Mouse (Mus musculus): ENCODE results near the gene Whamm. TPM values are rescaled to one million over a fixed set of nuclear protein-coding genes. Genes with fewer than 3 reads are reported as not detected.

Gene Whamm
- total and polyA plus RNA-seq, 3 experiments: 5.4 to 13.3 (median 13.3) TPM

- in situ Hi-C loops (cut with MboI; ENCODE audit: low pct_ligation_motif_present, low pct_unique_long_range_greater_than_20kb, low sequenced_read_pairs): no loop called here
These were observed 22.3 kb downstream of the Whamm start for GRCm38 (mm10) chr7:81593387-81593786.

GRCm38 (mm10) chr7:81595056-81595455, 24.0 kb downstream of the Whamm start:
- Histone ChIP-seq H3K9ac (ENCODE audit: insufficient read depth, low read depth) (no peak overlapping the region), H3K36me3 (replicated peaks in 1 of 2; ENCODE audit: control insufficient read depth in 1 of 2, insufficient read depth in 1 of 2, low read length in 1 of 2) (peaks cover 70 to 92% of the 10 kb centered on the region in 2 experiments), H3K79me2 (replicated peaks; ENCODE audit: control insufficient read depth, extremely low read depth, insufficient read depth, poor library complexity, severe bottlenecking) (no peaks in the 10 kb centered on the region), H3K27me3 (replicated peaks) (no peaks in the 10 kb centered on the region), H3K4me3 (replicated peaks in 1 of 3; ENCODE audit: low read depth in 2 of 3, low read length in 2 of 3, poor library complexity in 1 of 3) (no peak overlapping the region), H3K9me3 (replicated peaks; ENCODE audit: low read length) (no peaks in the 10 kb centered on the region), H3K27ac (ENCODE audit: insufficient read depth, low read depth) (no peak overlapping the region), H3K4me2 (ENCODE audit: insufficient read depth, low read depth, poor library complexity, severe bottlenecking) (no peak overlapping the region), H3K4me1 (ENCODE audit: control insufficient read depth in 1 of 2, insufficient read depth in 2 of 2) (no peaks in the 10 kb centered on the region)
- DNase-seq (ENCODE audit: extremely low read depth): no peak
- dilution Hi-C loops (cut with MboI; ENCODE audit: extremely low pct_ligation_motif_present, extremely low pct_unique_long_range_greater_than_20kb, low sequenced_read_pairs) (no loop called here), in situ Hi-C loops (cut with MboI; ENCODE audit: low pct_ligation_motif_present, low pct_unique_long_range_greater_than_20kb, low sequenced_read_pairs) (no loop called here)
- TF ChIP-seq NRF1 (IDR thresholded peaks at IDR 0.05; ENCODE audit: low read depth, low read length): no peak
- TF ChIP-seq PAX5 (IDR thresholded peaks at IDR 0.05; ENCODE audit: low read length): no peak
- TF ChIP-seq TBP (conservative IDR thresholded peaks at IDR 0.05; ENCODE audit: low read depth, low read length): no peak
- no peak for TF ChIP-seq EP300 (IDR thresholded peaks at IDR 0.05; ENCODE audit: low read length)
- TF ChIP-seq RCOR1 (conservative IDR thresholded peaks at IDR 0.05; ENCODE audit: low read depth, low read length): no peak
- no peak for TF ChIP-seq E2F4 (IDR thresholded peaks at IDR 0.05; ENCODE audit: insufficient replicate concordance, low read depth, low read length)
- TF ChIP-seq CTCF (conservative IDR thresholded peaks at IDR 0.05 in 1 of 2, IDR thresholded peaks at IDR 0.05 in 1 of 2; ENCODE audit: low read depth in 2 of 2, low read length in 2 of 2): no peak
- TF ChIP-seq ZNF384 (IDR thresholded peaks at IDR 0.05; ENCODE audit: low read depth, low read length): no peak
- TF ChIP-seq BHLHE40 (IDR thresholded peaks at IDR 0.05; ENCODE audit: low read depth, low read length): no peak
- no peak for TF ChIP-seq USF1 (IDR thresholded peaks at IDR 0.05; ENCODE audit: low read depth, low read length)
- no peak for TF ChIP-seq MAFK (IDR thresholded peaks at IDR 0.05; ENCODE audit: insufficient replicate concordance, low read length)
- TF ChIP-seq HCFC1 (IDR thresholded peaks at IDR 0.05; ENCODE audit: low read depth, low read length): no peak
- no peak for TF ChIP-seq ZMIZ1 (IDR thresholded peaks at IDR 0.05; ENCODE audit: low read depth, low read length)
- TF ChIP-seq JUND (conservative IDR thresholded peaks at IDR 0.05; ENCODE audit: low read depth, low read length): no peak
- no peak for TF ChIP-seq ZKSCAN1 (IDR thresholded peaks at IDR 0.05; ENCODE audit: borderline replicate concordance, low read depth, low read length)
- no peak for TF ChIP-seq ELF1 (IDR thresholded peaks at IDR 0.05; ENCODE audit: low read depth, low read length)
- no peak for TF ChIP-seq MAZ (IDR thresholded peaks at IDR 0.05; ENCODE audit: low read depth, low read length)
- TF ChIP-seq POLR2A (IDR thresholded peaks at IDR 0.05; ENCODE audit: low read depth, low read length): no peak

More at GRCm38 (mm10) chr7:81593387-81593786, 22.3 kb downstream of the Whamm start:
- no peak overlapping the region for H3K27ac ChIP-seq (ENCODE audit: insufficient read depth, low read depth)
- dilution Hi-C loops (cut with MboI; ENCODE audit: extremely low pct_ligation_motif_present, extremely low pct_unique_long_range_greater_than_20kb, low sequenced_read_pairs): no loop called here
- no peak for DNase-seq (ENCODE audit: extremely low read depth)
- H3K4me2 ChIP-seq (ENCODE audit: insufficient read depth, low read depth, poor library complexity, severe bottlenecking): no peak overlapping the region
- no peak overlapping the region for H3K9ac ChIP-seq (ENCODE audit: insufficient read depth, low read depth)
- no peaks in the 10 kb centered on the region for H3K27me3 ChIP-seq (replicated peaks)
- no peaks in the 10 kb centered on the region for H3K9me3 ChIP-seq (replicated peaks; ENCODE audit: low read length)
- no peaks in the 10 kb centered on the region for H3K79me2 ChIP-seq (replicated peaks; ENCODE audit: control insufficient read depth, extremely low read depth, insufficient read depth, poor library complexity, severe bottlenecking)
- H3K4me1 ChIP-seq (ENCODE audit: control insufficient read depth in 1 of 2, insufficient read depth in 2 of 2): no peaks in the 10 kb centered on the region
- no peak overlapping the region for H3K4me3 ChIP-seq (replicated peaks in 1 of 3; ENCODE audit: low read depth in 2 of 3, low read length in 2 of 3, poor library complexity in 1 of 3)
- peaks cover 72 to 96% of the 10 kb centered on the region in 2 experiments for H3K36me3 ChIP-seq (replicated peaks in 1 of 2; ENCODE audit: control insufficient read depth in 1 of 2, insufficient read depth in 1 of 2, low read length in 1 of 2)
- no peak for TF ChIP-seq USF2 (conservative IDR thresholded peaks at IDR 0.05; ENCODE audit: low read depth, low read length)
- no peak for TF ChIP-seq E2F4 (IDR thresholded peaks at IDR 0.05; ENCODE audit: insufficient replicate concordance, low read depth, low read length)
- TF ChIP-seq POLR2AphosphoS2 (IDR thresholded peaks at IDR 0.05; ENCODE audit: low read depth, low read length): no peak
- TF ChIP-seq SIN3A (IDR thresholded peaks at IDR 0.05; ENCODE audit: low read length): no peak
- no peak for TF ChIP-seq TCF12 (IDR thresholded peaks at IDR 0.05; ENCODE audit: low read depth, low read length)
- no peak for TF ChIP-seq RCOR1 (conservative IDR thresholded peaks at IDR 0.05; ENCODE audit: low read depth, low read length)

All from CH12.LX (cell line).